Mouse (Mus musculus): ENCODE results near the gene Prpf40a.

Gene Prpf40a

GRCm38 (mm10) chr2:53190684-53191511, at the start of gene Prpf40a:
TSS of gene Prpf40a (minus strand) at chr2:53191284.
- DNase-seq: peak; percentile 100

DNA sequence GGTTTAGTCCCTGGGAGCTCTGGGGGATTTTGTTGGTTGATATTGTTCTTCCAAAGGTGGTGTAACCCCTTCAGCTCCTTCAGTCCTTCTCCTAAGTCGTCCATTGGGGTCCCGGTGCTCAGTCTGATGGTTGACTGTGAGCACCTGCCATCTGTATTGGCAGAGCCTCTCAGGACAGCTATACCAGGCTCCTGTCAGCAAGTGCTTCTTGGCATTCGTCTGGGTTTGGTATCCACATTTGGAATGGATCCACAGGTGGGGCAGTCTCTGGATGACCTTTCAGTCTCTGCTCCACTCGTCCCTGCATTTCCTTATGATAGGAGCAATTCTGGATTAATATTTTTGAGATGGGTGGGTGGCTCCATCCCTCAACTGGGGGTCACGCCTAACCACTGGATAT, 31.2 kb upstream of the Prpf40a start:
- DNase-seq: no peak

DNA sequence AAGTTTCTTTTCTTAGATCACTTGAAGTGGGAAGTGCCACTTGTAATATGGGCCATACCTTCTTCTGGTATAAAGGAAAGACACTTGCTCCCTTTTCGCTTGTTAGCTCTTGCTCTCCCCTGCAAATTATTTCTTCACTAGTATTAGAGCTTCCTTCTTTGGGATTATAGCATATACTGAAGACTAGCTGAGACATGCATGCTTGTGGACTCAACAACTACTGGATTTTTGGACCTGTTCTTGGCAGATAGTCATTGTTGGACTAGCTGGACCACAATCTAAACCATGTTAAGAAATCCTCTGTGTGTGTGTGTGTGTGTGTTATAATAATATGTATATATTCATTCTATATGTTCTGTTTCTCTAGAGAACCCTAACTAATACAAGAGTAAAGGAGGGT, 22.4 kb upstream of the Prpf40a start:
- DNase-seq: no peak

DNA sequence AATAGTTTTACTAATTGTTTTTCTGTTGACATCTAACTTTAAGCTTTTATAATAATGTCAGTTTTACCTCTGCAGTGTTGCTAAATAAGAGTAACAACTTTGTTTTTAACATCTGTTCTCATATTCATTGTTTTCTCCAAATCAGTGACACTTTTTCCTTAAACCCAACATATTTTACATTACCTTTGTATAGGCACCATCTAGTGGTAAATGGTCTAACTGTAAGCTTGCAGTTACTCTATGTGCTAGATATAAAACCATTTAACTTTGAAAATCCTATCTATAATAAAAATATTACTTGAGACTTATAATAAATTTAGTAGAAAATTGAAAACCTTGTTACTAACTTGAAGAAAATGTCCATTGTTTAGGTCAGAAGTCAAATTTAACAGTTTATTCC, 15.7 kb upstream of the Prpf40a start:
- no peak for DNase-seq

- DNase-seq: no peak
Observed at GRCm38 (mm10) chr2:53204373-53205274, 13.5 kb upstream of the Prpf40a start.

DNA sequence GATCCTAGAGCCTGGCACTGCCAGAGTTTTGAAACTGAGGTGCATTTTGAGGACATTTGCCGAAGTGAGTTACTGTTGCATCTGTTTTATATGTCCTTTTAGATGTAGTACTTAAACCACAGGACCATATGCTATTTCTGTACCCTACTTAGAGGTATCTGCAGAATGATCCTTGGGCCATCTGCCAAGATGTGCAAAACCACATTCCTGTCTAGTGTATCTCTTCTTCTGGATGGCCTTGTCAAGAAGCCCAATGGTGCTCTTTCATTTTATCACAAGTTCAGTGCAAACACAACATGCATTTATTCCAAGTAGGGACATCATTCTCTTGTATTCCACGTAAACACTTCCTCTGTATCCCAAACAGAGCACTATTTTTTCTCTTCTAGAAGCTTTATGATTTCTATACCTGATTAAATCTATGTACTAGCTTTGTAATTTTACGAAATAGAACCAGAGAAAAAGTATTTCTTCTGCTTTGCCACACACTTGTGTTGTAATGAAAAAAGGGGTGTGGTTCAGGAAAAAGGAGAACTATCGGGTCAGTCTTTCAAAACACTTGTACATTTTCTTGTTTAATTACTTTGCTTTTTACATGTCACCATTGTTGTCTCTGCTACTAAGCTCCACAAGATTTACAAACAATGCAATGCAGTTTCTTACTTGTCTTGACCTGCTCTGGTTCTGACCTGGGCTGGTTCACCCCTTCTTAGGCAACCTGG, 9.2 kb upstream of the Prpf40a start:
- no peak for DNase-seq

DNA sequence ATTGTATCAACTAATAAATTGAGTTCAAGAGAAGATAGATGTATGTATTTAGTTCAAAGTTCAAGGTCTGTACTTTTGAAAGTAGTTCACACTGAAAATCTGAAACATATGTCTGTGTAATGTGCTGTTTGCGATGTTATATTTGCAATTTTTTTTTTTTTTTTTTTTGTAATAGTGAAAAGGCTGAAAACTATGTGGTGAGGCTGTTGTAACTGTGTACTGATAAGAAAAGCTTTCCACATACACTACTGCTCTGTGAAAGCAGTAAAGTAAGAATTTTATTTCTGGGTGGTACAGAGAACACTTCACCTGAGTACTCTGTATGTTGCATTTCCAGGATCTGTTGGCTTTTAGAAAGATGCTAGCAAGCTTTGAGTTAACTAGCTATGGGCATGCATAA, 8.1 kb upstream of the Prpf40a start:
- DNase-seq: no peak

DNA sequence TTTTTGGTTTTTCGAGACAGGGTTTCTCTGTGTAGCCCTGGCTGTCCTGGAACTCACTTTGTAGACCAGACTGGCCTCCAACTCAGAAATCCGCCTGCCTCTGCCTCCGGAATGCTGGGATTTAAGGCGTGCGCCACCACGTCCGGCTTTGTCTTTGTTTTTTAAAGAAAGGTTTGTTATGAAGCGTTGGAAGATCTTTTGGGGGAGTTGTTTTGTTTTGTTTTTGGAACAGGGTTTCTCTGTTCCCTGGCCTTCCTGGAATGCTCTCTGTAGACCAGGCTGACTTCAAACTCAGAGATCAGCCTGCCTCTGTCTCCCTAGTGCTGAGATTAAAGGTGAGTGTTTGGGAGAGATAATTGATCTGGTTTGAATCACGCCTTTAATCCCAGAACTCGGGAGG, 5.3 kb upstream of the Prpf40a start:
- DNase-seq: no peak

DNA sequence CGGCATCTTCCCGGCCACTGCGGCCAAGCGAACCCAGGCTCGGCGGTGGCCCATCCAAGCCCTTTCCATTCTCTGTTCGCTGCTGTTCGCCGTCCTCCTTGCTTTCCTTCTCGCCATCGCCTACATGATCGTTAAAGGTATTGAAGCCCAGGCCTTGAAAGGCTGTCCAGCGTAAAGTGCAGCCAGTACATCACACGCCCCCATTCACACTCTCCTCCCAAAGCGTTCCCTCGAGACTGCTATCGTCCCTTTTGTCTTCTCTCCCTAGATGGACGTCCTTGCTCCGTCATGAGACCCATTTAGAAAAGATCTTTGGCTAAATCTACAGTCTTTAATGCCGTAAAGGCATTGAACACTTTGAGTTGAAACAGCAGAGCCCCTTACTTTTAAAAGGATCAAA, 1.3 kb upstream of the Prpf40a start:
- no peak for DNase-seq

GRCm38 (mm10) chr2:53191523-53192220, 588 bp upstream of the Prpf40a start, which contains the start of gene Arl6ip6:
TSS of gene Arl6ip6 (plus strand) at chr2:53191726.
- DNase-seq: peak; percentile 98

DNA sequence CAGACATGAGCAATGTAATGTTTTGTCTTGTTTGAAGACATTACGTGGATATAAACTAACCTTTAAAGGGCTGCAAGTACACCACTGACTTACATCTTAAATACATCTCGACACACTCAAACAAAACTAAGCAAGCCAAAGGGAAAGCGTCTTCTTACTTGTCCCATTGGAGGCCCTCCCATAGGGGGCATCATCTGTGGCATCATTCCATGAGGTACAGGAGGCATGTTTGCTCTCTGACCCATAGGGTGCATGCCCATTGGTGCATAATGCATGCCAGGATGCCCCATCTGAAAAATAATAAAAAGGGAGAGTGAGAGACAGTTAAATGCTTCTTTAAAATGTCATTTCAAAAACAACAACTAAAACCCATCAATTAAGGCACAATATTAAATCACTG, 1.3 kb downstream of the Prpf40a start:
- DNase-seq: no peak

DNA sequence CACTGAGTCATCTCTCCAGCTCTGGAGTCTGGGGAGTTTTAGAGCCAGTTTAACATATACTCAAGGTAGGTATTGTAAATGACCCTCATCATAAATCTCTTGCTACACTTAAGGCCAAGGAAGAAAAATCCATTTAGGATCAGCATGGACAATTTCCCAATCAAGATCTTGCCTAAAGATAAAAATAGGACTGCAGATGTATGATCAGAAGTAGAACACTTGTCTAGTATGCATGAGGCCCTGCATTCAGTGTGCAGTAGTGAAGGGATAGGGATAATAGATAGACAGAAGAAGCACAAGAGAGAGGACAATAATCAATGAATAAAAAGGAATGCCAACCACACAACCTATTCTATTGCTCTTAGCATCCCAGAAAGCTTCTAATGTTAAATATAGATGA, 11.2 kb downstream of the Prpf40a start:
- no peak for DNase-seq

GRCm38 (mm10) chr2:53178966-53179365, 12.1 kb downstream of the Prpf40a start:
- no peak for DNase-seq

GRCm38 (mm10) chr2:53173966-53174365, 17.1 kb downstream of the Prpf40a start:
- DNase-seq: no peak

- DNase-seq: no peak
Observed at GRCm38 (mm10) chr2:53146852-53147251, 44.2 kb downstream of the Prpf40a start.

DNA sequence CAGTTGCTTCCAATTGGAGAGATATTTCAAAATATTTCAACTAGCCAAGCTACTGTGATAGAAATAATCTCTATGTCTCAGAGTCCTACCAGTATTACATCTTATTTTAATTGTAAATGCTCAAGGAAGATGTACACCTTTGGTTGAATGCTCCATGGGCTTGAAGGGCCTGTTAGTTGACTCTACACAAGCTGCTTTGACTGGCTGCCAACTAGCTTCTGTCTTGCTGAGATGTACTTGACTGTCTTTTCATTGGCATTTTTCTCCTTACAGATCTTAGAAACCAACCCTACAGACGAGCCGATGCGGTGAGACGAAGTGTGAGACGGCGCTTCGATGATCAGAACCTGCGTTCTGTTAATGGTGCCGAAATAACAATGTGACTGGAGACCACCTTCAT, 59.5 kb downstream of the Prpf40a start:
- DNase-seq: no peak

GRCm38 (mm10) chr2:53129070-53129469, 62.0 kb downstream of the Prpf40a start:
- DNase-seq: no peak

DNA sequence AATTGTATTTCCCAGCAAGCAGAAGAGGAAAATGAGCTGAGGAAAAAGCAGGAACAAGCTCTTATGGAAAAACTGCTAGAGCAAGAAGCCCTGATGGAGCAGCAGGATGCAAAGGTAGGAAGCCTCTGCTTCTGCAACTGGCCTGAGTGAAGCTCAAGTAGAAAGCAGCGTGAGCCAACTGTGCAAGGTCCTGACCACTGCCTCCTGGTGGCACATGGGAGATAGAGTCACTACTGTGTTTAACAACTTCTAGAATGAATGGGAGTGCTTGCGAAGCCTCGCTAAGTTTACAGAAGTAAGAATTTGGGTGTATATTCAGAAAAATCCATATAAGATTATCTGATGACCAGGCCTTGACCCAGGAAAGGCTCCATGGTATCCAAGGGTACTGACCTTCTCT, 65.1 kb downstream of the Prpf40a start:
- DNase-seq: no peak

GRCm38 (mm10) chr2:53121797-53122196, 69.3 kb downstream of the Prpf40a start:
- DNase-seq: peak; percentile 37

DNA sequence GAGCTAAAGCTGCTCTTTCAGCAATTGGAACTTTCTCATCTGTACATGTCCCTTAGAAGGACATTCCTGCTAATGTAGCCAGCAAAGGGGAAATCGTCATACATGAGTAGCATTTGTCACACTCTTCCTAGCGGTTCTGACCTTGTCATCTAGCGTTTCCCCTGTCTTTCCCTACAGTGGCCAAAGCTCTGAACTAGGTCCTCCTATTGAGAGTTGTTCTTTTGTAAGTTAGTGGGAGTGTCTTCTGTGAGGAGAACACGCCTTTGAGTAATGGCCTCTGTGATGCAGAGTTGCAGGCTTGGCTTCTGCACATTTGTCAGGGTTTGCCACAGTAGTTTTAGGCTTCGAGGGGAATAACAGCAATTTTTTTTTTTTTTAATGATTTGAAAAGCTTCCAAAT, 82.5 kb downstream of the Prpf40a start:
- no peak for DNase-seq

DNA sequence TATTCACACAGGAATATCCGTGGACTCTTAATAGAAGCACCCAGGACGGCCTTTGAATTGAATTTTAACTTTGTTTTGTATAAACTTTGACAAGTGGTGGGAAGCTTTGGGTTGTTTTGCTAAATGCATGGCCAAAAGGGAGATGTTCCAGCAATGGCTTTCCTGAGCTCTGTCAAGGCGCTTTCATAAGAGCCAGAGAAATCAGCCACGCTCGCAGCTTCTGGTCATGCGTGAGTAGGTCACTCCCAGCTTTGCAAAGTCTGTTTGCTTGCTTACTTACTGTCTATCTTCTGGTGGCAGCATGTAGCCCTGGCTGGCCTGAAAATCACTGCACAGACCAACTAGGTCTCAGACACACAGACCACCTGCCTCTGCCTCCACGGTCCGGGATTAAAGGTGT, 84.6 kb downstream of the Prpf40a start:
- DNase-seq: no peak

GRCm38 (mm10) chr2:53106056-53106455, 85.0 kb downstream of the Prpf40a start:
- DNase-seq: no peak

- DNase-seq: no peak
Observed at GRCm38 (mm10) chr2:53105408-53105807, 85.7 kb downstream of the Prpf40a start.
